Mouse (Mus musculus) embryonic facial prominence, embryonic 14.5 days (tissue): ENCODE results near the gene Best1. TPM values are rescaled to one million over a fixed set of nuclear protein-coding genes. Genes with fewer than 3 reads are reported as not detected.
A peak's percentile ranks its signal among the peaks of the same experiment; 100 is the strongest.

Experiments used
- ATAC-seq: fragments of 200-750 bp; cut with Nextera tagmentation; 2 replicates; pipeline ENCODE4 v1.8.0; 2017; ENCODE audit warnings: low read depth, moderate number of reproducible peaks, moderate TSS enrichment
- DNase-seq: peaks from one replicate; pipeline ENCODE4 v3.0.0-alpha.2; 2015; ENCODE audit warnings: low spot score
- H3K27ac ChIP-seq: fragments of 300-500 bp; sonication (generic); replicated peaks from 2 replicates; pipeline ENCODE4 v1.5.1; 2014; ENCODE audit warnings: low read depth, mild to moderate bottlenecking, low read length, moderate library complexity
- H3K27me3 ChIP-seq: fragments of 300-500 bp; sonication (generic); replicated peaks from 2 replicates; pipeline ENCODE4 v1.6.1; 2014; ENCODE audit warnings: low read length; ENCODE audit not compliant: control insufficient read depth, insufficient read depth
- H3K36me3 ChIP-seq: fragments of 300-500 bp; sonication (generic); 2 replicates; pipeline ENCODE4 v1.6.1; 2014; ENCODE audit warnings: low read length, mixed read lengths; ENCODE audit not compliant: control insufficient read depth, insufficient read depth
- H3K4me1 ChIP-seq: fragments of 300-500 bp; sonication (generic); 2 replicates; pipeline ENCODE4 v1.6.1; 2014; ENCODE audit warnings: antibody characterized with exemption, low read length; ENCODE audit not compliant: control insufficient read depth, insufficient read depth
- H3K4me2 ChIP-seq: fragments of 300-500 bp; sonication (generic); 2 replicates; pipeline ENCODE4 v1.6.1; 2014; ENCODE audit warnings: low read depth, mild to moderate bottlenecking, low read length, moderate library complexity, mixed read lengths
- H3K4me3 ChIP-seq: fragments of 300-500 bp; sonication (generic); 2 replicates; pipeline ENCODE4 v1.5.1; 2014; ENCODE audit warnings: low read depth, mild to moderate bottlenecking, low read length
- H3K9ac ChIP-seq: fragments of 300-500 bp; sonication (generic); 2 replicates; pipeline ENCODE4 v1.6.1; 2014; ENCODE audit warnings: low read depth, mild to moderate bottlenecking, low read length, moderate library complexity, mixed read lengths
- H3K9me3 ChIP-seq: fragments of 300-500 bp; sonication (generic); 2 replicates; pipeline ENCODE4 v1.6.1; 2016; ENCODE audit warnings: low read length; ENCODE audit not compliant: control insufficient read depth
- WGBS: fragments of 180-500 bp; shearing (Covaris S2); extraction: QIAGEN DNeasy Blood & Tissue Kit; methylation state at CpG from one replicate; pipeline ENCODE4 v1.1.7; 2014; 5-methylcytosine and 5-hydroxymethylcytosine counted together
- polyA plus RNA-seq: library from polyadenylated mRNA; unstranded; fragments of >200 nt; fragmentation: Nextera tagmentation; extraction: Ambion mirVana; gene quantifications from 2 replicates; pipeline ENCODE4 v1.2.1, GENCODE M21; 2014

Gene Best1
- 1.5 and 2.2 TPM in 2 replicates for polyA plus RNA-seq

DNA sequence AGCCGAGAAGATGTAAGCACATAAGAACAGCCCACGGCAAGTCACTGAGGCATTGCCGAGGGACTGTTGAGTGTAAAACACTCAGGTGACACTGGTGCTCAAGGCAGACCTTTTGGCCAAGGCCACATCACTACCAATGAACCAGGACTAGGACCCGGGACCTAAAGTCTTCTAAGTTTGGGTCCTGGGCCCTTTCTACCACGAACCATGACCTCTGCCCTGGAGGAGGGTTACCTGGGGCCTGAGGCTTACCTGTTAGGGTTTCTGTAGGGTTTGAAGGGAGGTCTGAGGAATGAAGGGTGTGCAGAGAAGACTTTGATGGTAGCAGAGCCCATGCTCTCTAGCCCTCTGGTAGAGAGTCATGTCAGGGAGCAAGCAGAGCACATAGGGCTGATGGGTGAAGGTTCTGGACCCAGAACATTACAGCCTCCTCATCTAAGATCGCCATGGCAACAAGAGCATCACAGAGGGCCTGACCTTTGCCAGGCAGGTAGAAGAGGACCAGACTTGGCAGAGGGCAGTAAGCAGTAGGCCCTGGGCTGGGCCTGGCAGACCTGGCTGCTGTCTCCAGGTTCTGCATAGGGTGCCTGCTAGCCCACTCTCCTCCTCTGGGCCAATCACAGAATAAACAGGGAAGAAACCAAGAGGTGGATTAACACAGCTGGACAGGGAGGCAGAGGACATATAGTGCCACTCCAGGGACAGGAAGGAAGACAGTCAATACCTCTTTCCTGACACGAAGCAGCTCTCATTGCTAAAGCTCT, at the start of gene Best1, which contains the start of gene Rab3il1:
Best1 (minus strand) TSS at position 428 of the 764 bp plus-strand sequence.
Rab3il1 (plus strand) TSS at position 464 of the 764 bp plus-strand sequence.
- DNase-seq (no peak), ATAC-seq (no peak)
- Histone ChIP-seq H3K4me3 (no peak within 1 kb of the TSS), H3K4me1 (no peaks in the 10 kb centered on the region), H3K27ac (no peak within 1 kb of the TSS), H3K9me3 (no peaks in the 10 kb centered on the region), H3K9ac (no peak within 1 kb of the TSS), H3K27me3 (no peaks in the 10 kb centered on the region), H3K4me2 (no peak within 1 kb of the TSS), H3K36me3 (no peaks in the 10 kb centered on the region)
- 76% methylated on average over 7 of the region's 7 CpGs for WGBS

GRCm38 (mm10) chr19:10050438-10050837, 49.0 kb upstream of the Best1 start:
- no peaks in the 10 kb centered on the region for H3K4me1 ChIP-seq
- H3K4me3 ChIP-seq = no peak overlapping the region
- no peaks in the 10 kb centered on the region for H3K9me3 ChIP-seq
- H3K27me3 ChIP-seq = no peaks in the 10 kb centered on the region
- no peak overlapping the region for H3K4me2 ChIP-seq
- H3K36me3 ChIP-seq = no peaks in the 10 kb centered on the region; the same call in 1 of the 2 replicates
- H3K9ac ChIP-seq = no peak overlapping the region
- DNase-seq = no peak
- no peak for ATAC-seq
- H3K27ac ChIP-seq = no peak overlapping the region
- 61% methylated on average over 1 of the region's 2 CpGs for WGBS

- H3K9me3 ChIP-seq = no peaks in the 10 kb centered on the region
- no peak overlapping the region for H3K9ac ChIP-seq
- H3K4me2 ChIP-seq = no peak overlapping the region
- no peak overlapping the region for H3K27ac ChIP-seq
- H3K4me1 ChIP-seq = no peaks in the 10 kb centered on the region
- H3K27me3 ChIP-seq = no peaks in the 10 kb centered on the region
- no peak for DNase-seq
- no peaks in the 10 kb centered on the region; the same call in 1 of the 2 replicates for H3K36me3 ChIP-seq
- no peak overlapping the region for H3K4me3 ChIP-seq
- ATAC-seq = no peak
Observed at GRCm38 (mm10) chr19:10049533-10049932, 48.1 kb upstream of the Best1 start.

DNA sequence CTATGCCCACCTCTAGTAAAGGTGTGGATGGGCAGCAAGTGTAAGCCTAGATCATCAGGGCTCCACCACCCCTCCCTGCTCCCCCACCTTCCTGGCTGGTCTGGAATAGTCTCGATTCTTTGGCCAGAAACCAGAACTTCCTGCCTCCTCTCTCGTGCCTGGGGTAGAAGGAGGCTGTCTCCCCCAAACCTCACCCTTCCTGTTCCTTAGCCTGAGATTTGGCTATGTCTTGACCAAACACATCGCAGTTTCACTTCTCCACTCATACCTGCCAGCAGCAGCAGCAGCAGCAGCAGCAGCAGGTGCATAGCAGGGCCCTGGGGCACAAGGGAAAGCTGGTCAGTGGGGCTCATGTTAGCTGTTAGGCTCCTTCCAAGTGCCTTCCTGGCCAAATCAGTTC, 45.5 kb upstream of the Best1 start:
- no peak overlapping the region for H3K4me2 ChIP-seq
- no peaks in the 10 kb centered on the region for H3K9me3 ChIP-seq
- no peak overlapping the region for H3K9ac ChIP-seq
- peaks cover 7% of the 10 kb centered on the region for H3K4me1 ChIP-seq
- WGBS = 32% methylated on average over 3 of the region's 3 CpGs
- H3K4me3 ChIP-seq = no peak overlapping the region
- no peaks in the 10 kb centered on the region for H3K27me3 ChIP-seq
- H3K36me3 ChIP-seq = no peaks in the 10 kb centered on the region
- ATAC-seq (no peak), DNase-seq (peak; percentile 3)
- no peak overlapping the region for H3K27ac ChIP-seq

GRCm38 (mm10) chr19:10046346-10046745, 44.9 kb upstream of the Best1 start:
- H3K4me3 ChIP-seq = no peak overlapping the region
- ATAC-seq (no peak), DNase-seq (no peak)
- no peaks in the 10 kb centered on the region for H3K36me3 ChIP-seq
- no peak overlapping the region for H3K9ac ChIP-seq
- 62% methylated on average over 4 of the region's 4 CpGs for WGBS
- H3K9me3 ChIP-seq = no peaks in the 10 kb centered on the region
- H3K27ac ChIP-seq = no peak overlapping the region
- H3K27me3 ChIP-seq = no peaks in the 10 kb centered on the region
- peaks cover 8% of the 10 kb centered on the region for H3K4me1 ChIP-seq
- H3K4me2 ChIP-seq = no peak overlapping the region

- ATAC-seq (no peak), DNase-seq (no peak)
- no peak overlapping the region for H3K9ac ChIP-seq
- no peak overlapping the region for H3K4me3 ChIP-seq
- H3K27me3 ChIP-seq = no peaks in the 10 kb centered on the region
- 74% methylated on average over 2 of the region's 2 CpGs for WGBS
- H3K4me1 ChIP-seq = peaks cover 8% of the 10 kb centered on the region
- no peak overlapping the region for H3K27ac ChIP-seq
- no peaks in the 10 kb centered on the region for H3K36me3 ChIP-seq
- no peak overlapping the region for H3K4me2 ChIP-seq
- no peaks in the 10 kb centered on the region for H3K9me3 ChIP-seq
Observed at GRCm38 (mm10) chr19:10045707-10046106, 44.3 kb upstream of the Best1 start.

- Histone ChIP-seq H3K27me3 (no peaks in the 10 kb centered on the region), H3K27ac (no peak overlapping the region), H3K4me1 (peaks cover 13% of the 10 kb centered on the region), H3K9me3 (no peaks in the 10 kb centered on the region), H3K9ac (no peak overlapping the region), H3K36me3 (no peaks in the 10 kb centered on the region), H3K4me2 (no peak overlapping the region), H3K4me3 (no peak overlapping the region)
- ATAC-seq (no peak), DNase-seq (no peak)
Observed at GRCm38 (mm10) chr19:10043643-10044042, 42.2 kb upstream of the Best1 start.

- Histone ChIP-seq H3K4me3 (no peak overlapping the region; the same call in 1 of the 2 replicates), H3K4me1 (peaks cover 16% of the 10 kb centered on the region), H3K27ac (no peak overlapping the region), H3K27me3 (no peaks in the 10 kb centered on the region), H3K4me2 (peak overlapping the region; percentile 86), H3K9me3 (no peaks in the 10 kb centered on the region), H3K36me3 (no peaks in the 10 kb centered on the region), H3K9ac (no peak overlapping the region; the same call in 1 of the 2 replicates)
- ATAC-seq (no peak), DNase-seq (no peak)
- 83% methylated on average over 3 of the region's 4 CpGs for WGBS
Observed at GRCm38 (mm10) chr19:10042816-10043215, 41.4 kb upstream of the Best1 start.

DNA sequence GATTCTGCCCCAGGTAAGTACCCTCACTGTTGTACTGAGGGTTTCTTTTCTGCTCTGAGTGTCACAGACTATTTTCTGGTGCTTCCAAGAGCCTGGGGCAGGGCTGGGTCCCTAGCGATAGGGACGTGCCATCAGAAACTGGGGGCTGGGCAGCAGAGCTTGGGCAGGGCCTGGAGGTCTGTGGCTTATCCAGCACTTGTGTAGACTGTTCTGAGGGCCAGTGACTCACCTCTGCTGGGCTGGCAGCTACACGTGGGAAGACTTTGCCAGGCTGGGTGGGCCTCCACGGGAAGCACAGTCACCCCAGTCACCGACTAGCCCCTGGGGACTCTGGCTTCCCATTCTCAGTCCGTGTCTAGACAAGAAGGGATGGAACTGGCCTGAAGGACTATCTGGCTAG, 40.8 kb upstream of the Best1 start:
- H3K27ac ChIP-seq = no peak overlapping the region
- peak overlapping the region; percentile 73 for H3K9ac ChIP-seq
- no peaks in the 10 kb centered on the region for H3K36me3 ChIP-seq
- H3K4me1 ChIP-seq = peaks cover 16% of the 10 kb centered on the region
- H3K27me3 ChIP-seq = no peaks in the 10 kb centered on the region
- 48% methylated on average over 6 of the region's 6 CpGs for WGBS
- no peak for DNase-seq
- H3K4me2 ChIP-seq = peak overlapping the region; percentile 86
- H3K4me3 ChIP-seq = peak overlapping the region; percentile 68
- H3K9me3 ChIP-seq = no peaks in the 10 kb centered on the region
- no peak for ATAC-seq
